Mouse (Mus musculus) common myeloid progenitor, adult 5-6 weeks (primary cell): ENCODE results near the gene Adamtsl4. TPM values are rescaled to one million over a fixed set of nuclear protein-coding genes. Genes with fewer than 3 reads are reported as not detected.
"Not testable (repeated sequence)": the region's sequence is repeated elsewhere in the genome, so short reads cannot be mapped to it uniquely, and the experiment has no call there.

Experiments
- ATAC-seq: replicated peaks from 2 replicates; pipeline ENCODE4 v1.8.0; 2016; ENCODE audit warnings: low read depth, mild to moderate bottlenecking, moderate TSS enrichment, inconsistent platforms; ENCODE audit not compliant: poor library complexity, severe bottlenecking
- total RNA-seq: library from RNA; stranded (forward); fragments of 200-1000, 187-1606 nt; gene quantifications from 2 replicates; pipeline ENCODE4 v1.2.3, GENCODE M21; 2017

The Adamtsl4 gene
- total RNA-seq, 1 experiment from 2014 or later = 0.37 TPM

- ATAC-seq = peak; percentile 53
These were observed 14.3 kb upstream of the Adamtsl4 start for GRCm38 (mm10) chr3:95701877-95702540.

- ATAC-seq = no peak
These were observed 13.4 kb upstream of the Adamtsl4 start for GRCm38 (mm10) chr3:95701085-95701484.

- no peak for ATAC-seq
These were observed 12.5 kb upstream of the Adamtsl4 start for GRCm38 (mm10) chr3:95700233-95700681.

GRCm38 (mm10) chr3:95698286-95698685 lies 10.6 kb upstream of the Adamtsl4 start:
- no peak for ATAC-seq

- ATAC-seq = no peak
These were observed 8.6 kb upstream of the Adamtsl4 start for GRCm38 (mm10) chr3:95696360-95696759.

- no peak for ATAC-seq
These were observed 8.1 kb upstream of the Adamtsl4 start for GRCm38 (mm10) chr3:95695796-95696195.

GRCm38 (mm10) chr3:95694808-95695703 lies 7.3 kb upstream of the Adamtsl4 start:
- ATAC-seq = no peak

- peak; percentile 45 for ATAC-seq
These were observed 6.4 kb upstream of the Adamtsl4 start for GRCm38 (mm10) chr3:95693821-95694807.

GRCm38 (mm10) chr3:95692677-95693076 lies 5.0 kb upstream of the Adamtsl4 start:
- ATAC-seq = no peak

GRCm38 (mm10) chr3:95690552-95690951 lies 2.8 kb upstream of the Adamtsl4 start:
- not testable (repeated sequence) for ATAC-seq

- no peak for ATAC-seq
These were observed 2.2 kb upstream of the Adamtsl4 start for GRCm38 (mm10) chr3:95689940-95690339.

GRCm38 (mm10) chr3:95689171-95689915 lies 1.6 kb upstream of the Adamtsl4 start:
- no peak for ATAC-seq

GRCm38 (mm10) chr3:95687168-95687523 lies 571 bp downstream of the Adamtsl4 start:
- no peak for ATAC-seq

- ATAC-seq = no peak
These were observed 1.1 kb downstream of the Adamtsl4 start for GRCm38 (mm10) chr3:95686492-95687167.

GRCm38 (mm10) chr3:95685701-95686100 lies 2.0 kb downstream of the Adamtsl4 start:
- ATAC-seq = no peak

GRCm38 (mm10) chr3:95685301-95685700 lies 2.4 kb downstream of the Adamtsl4 start:
- ATAC-seq = no peak

GRCm38 (mm10) chr3:95684846-95685245 lies 2.9 kb downstream of the Adamtsl4 start:
- 0 out of 2 replicates have a peak, but pooled peaks have one; percentile 34 for ATAC-seq

GRCm38 (mm10) chr3:95682878-95683277 lies 4.8 kb downstream of the Adamtsl4 start:
- no peak for ATAC-seq

- no peak for ATAC-seq
These were observed 6.4 kb downstream of the Adamtsl4 start for GRCm38 (mm10) chr3:95681365-95681764.
